Mouse (Mus musculus) activated CD4-positive, CD25-positive, alpha-beta regulatory T cell, adult 4 months (primary cell): ENCODE data around the gene Exoc3l4. TPM values are rescaled to one million over a fixed set of nuclear protein-coding genes. Genes with fewer than 3 reads are reported as not detected.

ENCODE experiments used
- ATAC-seq: one replicate; pipeline ENCODE4 v1.8.0; 2017
- polyA plus RNA-seq, 2 experiments: library from polyadenylated mRNA; unstranded; fragments of 100-300 nt; shearing (Covaris generic); gene quantifications; one replicate each; pipeline ENCODE4 v1.2.1; 2017

Gene Exoc3l4
- polyA plus RNA-seq: not detected

DNA sequence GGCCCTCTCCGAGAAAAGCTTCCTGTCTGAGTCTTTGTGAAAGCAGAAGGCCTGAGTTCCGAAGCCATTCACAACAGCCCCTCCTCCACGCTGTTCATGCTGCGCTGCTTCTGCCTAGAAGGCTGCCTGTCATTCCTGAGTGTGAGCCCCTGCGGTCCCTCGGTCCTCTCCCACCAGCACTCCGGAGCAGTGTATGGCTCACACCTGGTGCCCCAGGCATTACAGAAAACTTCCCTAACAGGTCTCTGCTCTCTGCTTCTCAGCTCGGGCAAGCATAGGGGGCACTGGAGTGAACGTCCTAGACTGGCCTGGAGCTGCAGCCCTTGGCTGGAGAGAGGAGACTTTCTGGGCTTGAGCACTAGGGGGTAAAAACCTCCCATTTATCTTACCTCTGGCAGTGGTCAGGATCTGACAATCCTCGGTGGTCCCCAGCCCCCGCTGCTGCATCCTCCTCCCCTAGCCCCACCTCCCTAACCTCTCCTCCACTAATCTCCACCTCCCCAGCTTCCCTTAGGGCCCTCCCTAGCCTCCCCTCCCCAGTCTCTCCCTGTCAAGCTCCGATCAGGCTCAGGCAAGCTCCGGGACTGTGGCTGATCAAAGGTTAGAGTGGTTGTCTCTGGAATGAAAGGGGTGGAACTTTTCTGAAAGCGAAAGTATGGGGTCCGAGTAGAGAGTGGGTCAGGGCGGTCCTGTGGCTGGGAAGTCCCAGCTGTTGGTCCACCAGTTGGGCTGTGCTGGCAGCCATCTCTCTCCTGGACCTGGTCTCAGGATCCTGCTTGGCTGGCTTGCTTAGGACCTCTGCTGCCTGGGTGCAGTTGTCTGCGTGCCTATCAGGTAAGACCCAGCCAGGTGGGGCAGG, at the start of gene Exoc3l4:
TSS of gene Exoc3l4 (plus strand) at position 97 of the 859 bp plus-strand sequence.
- no peak for ATAC-seq

DNA sequence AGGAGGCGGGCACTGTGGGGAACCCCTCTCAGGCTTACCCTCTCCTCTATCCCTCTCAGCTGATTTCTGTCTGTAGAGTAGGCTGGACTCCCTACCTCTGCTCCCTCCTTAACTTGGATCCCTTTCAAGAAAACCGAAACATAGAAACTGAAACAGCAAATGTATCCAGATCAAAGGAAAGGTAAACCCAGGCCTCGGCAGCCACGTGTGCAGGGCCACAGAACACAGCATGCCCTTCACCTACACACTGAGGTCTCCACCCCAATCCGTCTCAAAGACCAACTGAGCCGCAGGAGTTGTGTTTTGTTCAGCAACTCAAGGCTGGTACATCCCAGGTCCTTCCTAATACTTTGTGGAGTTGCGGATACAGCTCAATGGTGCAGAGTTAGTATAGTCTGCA, 49.8 kb upstream of the Exoc3l4 start:
- ATAC-seq: no peak

DNA sequence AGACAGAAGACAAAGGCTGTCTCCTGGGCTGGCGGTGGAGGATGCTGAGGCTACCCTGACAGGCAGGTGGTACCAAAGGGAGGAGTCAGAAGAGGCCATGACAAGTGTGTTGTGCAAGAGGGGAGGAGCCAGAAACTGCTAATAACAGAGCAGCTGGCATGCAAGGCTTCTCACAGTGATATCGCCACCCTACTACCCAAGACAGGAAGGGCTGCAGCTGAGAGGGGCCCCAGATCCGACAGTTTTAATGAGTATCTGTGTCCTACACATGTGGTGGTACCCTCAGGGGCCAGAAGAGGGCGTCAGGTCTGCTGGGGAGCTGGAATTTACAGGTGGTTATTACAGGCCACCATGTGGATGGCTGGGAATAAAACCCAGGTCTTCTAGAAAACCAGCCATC, 46.6 kb upstream of the Exoc3l4 start:
- no peak for ATAC-seq

GRCm38 (mm10) chr12:111371905-111372304, 44.9 kb upstream of the Exoc3l4 start:
- no peak for ATAC-seq

DNA sequence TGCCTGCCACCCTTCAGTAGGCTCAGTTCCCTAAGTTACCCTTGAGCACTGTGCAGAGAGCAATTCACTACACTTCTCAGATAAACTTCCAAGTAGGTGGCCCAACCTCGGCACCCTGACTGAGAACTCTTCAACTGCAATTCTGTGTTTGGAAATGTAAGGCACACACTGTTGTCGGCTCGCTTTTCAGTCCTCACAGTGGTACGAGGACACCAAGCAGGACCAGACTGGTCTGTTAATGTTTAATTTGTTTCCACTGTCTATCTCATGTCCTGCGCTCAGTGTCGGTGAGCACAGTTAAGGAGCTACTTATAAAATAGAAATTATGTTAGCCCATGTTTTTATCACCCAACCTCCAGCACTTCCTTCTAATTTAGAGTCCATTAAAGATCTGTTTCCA, 43.4 kb upstream of the Exoc3l4 start:
- ATAC-seq: no peak

DNA sequence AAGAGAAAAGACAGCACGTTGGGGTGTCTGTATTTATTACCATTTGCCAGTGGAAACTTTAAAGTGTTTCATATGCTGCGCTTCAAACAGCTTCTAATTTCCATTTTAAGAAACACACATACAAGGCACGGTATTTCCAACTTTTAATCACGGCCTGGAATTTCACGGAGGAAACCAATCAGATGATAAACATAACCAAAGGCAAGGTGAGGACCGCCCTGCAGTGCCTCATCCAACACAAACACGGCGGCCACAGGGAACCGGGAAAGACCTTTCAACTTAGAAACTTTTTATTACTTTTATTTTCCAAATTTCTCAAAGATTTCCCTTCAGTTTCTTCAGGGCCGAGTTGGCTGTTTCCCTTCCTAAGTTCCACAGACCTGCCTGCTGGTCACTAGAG, 42.1 kb upstream of the Exoc3l4 start:
- ATAC-seq: no peak

- no peak for ATAC-seq
Observed at GRCm38 (mm10) chr12:111375559-111375958, 41.3 kb upstream of the Exoc3l4 start.

- no peak for ATAC-seq
Observed at GRCm38 (mm10) chr12:111376053-111376452, 40.8 kb upstream of the Exoc3l4 start.

- no peak for ATAC-seq
Observed at GRCm38 (mm10) chr12:111376826-111377331, 39.9 kb upstream of the Exoc3l4 start.

- ATAC-seq: no peak
Observed at GRCm38 (mm10) chr12:111377376-111377973, 39.3 kb upstream of the Exoc3l4 start, which contains the start of gene Cdc42bpb. Cdc42bpb (minus strand) TSS chr12:111377718.

- ATAC-seq: no peak
Observed at GRCm38 (mm10) chr12:111377986-111378490, 38.8 kb upstream of the Exoc3l4 start.

GRCm38 (mm10) chr12:111378812-111379211, 38.0 kb upstream of the Exoc3l4 start:
- no peak for ATAC-seq

DNA sequence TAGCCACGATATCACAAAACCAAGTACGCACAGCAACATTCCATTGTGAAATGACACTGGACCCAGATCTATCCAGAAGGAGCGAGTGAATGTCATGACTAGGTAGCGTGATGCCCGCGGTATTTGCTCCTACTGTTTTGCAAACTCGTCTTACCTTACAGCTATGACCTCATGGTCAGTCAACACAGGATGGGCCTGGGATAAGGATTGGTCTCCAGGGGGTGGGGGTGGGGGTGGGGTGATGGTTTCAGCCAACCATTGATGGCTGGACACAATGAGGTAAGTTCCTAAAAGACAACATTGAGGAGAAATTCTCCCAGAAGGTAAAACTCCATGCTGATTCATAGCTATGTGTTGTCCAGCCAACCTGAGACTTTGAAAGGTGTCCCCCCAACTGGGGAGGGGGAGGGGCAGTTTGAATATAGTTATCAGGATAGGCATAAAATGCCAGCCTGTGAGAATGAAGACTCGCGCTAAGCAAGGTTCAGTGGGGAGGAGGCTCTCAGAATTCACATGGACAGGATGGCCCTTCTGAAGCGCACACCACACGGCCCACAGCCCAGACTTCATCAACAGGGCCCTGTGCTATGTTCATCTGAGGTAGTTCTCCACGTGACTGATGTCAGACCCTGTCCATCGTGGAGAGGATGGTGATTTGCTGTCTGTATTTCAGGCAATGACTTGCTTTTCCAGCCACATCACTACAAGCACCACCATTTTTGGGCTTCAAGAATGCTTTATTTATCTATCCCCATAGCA, 30.8 kb upstream of the Exoc3l4 start:
- no peak for ATAC-seq

DNA sequence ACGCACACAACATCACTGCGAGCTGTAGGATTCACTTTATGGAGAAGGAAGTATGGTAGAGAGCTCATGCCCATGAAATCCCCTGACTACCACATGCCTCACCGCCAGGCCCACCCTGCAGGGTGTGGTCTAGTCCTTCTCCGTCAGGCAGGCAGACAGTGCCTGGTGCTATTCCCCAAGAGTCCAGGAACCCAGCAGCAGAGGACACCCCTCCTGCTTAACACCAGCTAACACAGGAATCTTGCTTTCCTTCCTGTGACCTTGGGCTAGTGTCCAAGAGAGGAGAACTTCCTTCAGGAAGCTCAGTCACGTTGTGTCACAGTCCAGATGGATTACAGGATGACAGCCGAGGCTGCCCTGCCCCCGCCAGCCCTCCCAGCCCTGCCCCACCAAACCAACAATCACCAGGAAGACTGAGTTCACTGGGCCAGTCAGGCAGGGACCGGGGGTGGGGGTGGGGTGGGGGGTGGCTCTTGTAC, 30.1 kb upstream of the Exoc3l4 start:
- no peak for ATAC-seq

DNA sequence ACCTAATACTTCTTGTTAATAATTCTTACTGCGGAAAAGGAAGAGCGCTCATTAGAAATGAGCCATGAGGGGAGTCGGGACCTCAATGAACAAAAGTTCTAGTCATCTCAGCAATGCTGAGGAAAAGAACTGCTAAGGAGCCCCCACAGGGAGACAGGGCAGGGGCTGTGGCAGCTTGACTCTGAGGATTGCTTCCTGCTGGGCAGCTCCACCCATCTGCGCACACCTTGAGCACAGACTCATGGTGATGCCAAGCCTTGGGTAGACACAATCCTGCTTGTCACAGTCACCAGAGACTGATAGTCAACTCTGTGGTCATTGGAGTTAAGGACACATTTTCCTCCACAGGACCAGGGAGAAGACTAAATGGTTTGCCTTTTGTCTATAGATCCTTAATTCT, 29.7 kb upstream of the Exoc3l4 start:
- no peak for ATAC-seq

DNA sequence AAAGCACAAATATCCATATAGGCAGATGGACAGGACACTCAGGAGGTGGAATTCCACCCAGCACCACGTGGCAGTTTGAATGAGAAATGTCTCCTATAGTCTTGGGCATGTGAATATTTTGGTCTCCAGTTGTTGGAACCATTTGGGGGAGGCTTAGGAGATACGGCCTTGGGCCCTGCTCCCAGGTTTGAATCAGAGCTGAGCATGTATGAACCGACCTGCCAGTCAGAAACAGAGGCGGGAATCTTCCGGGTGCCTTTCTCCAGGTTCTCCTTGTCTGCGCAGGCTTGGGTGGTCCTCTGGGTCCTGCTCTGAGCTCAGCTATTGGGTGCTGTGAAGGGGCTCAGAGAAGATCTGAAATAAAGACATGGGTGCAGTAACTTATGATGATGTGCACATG, 22.8 kb upstream of the Exoc3l4 start:
- no peak for ATAC-seq

- no peak for ATAC-seq
Observed at GRCm38 (mm10) chr12:111396997-111397396, 19.8 kb upstream of the Exoc3l4 start.

DNA sequence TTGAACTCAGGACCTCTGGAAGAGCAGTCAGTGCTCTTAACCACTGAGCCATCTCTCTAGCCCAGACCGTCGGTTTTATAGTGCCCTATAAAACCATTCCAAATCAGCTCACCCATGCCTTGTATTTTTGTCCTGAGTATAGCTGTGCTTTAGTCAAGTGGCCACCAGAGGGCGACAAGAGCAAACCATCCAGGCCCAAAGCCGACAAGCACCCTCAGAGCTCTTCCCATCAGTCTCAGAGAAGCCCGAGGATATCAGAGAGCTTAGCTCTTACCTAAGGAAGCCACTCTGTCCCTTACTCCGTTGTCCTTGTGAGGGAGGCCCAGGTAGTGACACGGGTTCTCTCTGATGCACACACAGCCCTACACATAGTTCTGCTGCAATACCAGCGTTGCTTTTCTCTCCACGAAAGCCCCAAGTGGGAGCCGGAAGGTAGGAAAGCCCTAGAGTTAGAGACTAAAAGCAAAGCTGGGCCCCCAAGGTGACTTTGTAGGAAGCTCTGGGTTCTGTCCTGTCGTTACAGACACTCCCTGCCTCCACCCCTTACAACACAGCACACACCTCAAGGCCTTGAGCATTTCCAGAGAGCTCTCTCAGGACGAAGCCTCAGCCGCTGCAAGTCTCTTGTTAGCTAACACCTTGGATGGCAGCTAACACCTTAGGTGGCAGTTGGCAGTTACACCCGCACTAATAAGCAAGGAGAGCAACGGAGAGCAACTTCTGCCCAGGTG, 15.2 kb upstream of the Exoc3l4 start:
- ATAC-seq: no peak

- no peak for ATAC-seq
Observed at GRCm38 (mm10) chr12:111404880-111405279, 11.9 kb upstream of the Exoc3l4 start.

- no peak for ATAC-seq
Observed at GRCm38 (mm10) chr12:111406622-111407021, 10.2 kb upstream of the Exoc3l4 start, which contains the start of gene Lbhd2. Lbhd2 (plus strand) TSS chr12:111406809.

- no peak for ATAC-seq
Observed at GRCm38 (mm10) chr12:111409583-111409982, 7.2 kb upstream of the Exoc3l4 start.
